Mouse (Mus musculus): ENCODE results near the gene Teddm3.
"Not testable (repeated sequence)": the region's sequence is repeated elsewhere in the genome, so short reads cannot be mapped to it uniquely, and the experiment has no call there.

The Teddm3 gene

DNA sequence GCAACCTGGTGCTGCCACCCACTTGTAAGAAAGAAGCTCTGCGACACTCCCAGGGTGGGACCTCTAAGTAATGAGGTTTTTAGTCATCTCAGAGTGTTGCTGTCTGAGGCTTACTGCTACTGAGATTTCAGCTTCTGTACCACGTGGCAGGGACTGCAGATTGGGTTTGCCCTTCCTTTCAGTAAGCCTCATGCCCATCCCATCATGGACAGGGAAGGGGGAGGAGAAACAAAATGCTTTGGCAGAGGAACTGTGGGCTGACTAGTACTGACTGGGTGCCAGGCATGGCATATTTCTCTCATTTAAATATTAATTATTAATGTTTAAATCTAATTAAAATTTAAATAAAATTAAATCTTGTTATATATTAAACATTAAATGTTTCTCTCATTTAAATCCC, at the start of gene Teddm3:
Teddm3 (minus strand) TSS at position 101 of the 400 bp plus-strand sequence.
- DNase-seq: not testable (repeated sequence)

GRCm38 (mm10) chr16:21202731-21203130, 48.9 kb upstream of the Teddm3 start:
- DNase-seq: no peak

DNA sequence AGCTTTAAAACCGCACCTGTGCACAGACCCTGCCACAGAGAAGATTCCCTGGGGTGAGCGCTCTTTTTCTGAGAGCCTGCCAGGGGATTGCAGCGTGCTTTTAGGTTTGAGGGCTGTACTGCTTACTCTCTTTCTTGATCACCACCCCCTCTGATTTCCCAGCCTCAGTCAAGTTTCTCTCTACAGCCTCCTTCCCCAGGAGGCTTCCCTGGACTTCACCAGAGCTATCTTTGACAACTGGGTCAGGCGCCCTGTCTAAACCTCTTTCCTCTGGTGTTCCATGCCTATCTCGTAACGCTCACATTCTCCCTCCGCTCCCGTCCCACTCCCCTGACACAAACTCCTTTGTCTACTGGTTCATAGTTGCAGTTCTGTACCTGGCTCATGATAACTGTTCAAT, 45.6 kb upstream of the Teddm3 start:
- no peak for DNase-seq

GRCm38 (mm10) chr16:21198529-21198928, 44.7 kb upstream of the Teddm3 start:
- no peak for DNase-seq

DNA sequence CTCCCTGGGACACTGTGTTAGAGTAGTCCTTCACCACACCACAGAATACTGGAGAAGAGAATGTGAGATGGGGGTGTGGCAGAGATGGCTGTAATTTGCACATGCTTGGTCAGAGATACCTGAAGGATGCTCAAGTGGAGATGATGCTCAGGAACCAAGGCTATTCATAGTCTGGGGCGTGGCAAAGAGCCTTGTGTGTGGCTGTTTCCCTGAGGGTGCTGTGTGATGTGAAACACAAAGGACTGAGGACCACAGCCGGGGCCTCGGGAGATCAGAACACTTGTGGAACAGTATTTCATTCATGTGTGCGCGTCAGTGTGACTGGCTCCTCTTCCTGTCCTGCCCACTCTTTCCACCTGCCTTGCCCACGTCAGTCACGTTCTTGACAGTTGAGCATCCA, 44.2 kb upstream of the Teddm3 start:
- DNase-seq: no peak

DNA sequence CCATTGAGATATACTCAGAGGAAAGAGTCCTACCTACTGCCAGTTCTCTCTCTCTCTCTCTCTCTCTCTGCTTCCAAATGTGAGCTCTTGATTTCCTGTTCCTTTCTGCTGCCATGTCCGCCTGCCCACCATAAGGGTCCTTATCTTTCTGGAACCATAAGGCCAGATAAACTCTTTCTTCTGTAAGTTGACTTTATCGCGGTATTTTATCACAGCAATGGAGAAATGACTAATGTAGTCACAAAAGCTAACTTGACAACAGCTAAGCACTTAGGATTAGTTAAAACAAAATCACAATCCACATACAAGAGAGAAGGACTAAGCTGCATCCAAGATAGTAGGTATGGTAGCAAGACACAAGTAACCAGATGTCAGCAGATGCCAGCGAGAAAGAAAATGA, 43.7 kb upstream of the Teddm3 start:
- no peak for DNase-seq

DNA sequence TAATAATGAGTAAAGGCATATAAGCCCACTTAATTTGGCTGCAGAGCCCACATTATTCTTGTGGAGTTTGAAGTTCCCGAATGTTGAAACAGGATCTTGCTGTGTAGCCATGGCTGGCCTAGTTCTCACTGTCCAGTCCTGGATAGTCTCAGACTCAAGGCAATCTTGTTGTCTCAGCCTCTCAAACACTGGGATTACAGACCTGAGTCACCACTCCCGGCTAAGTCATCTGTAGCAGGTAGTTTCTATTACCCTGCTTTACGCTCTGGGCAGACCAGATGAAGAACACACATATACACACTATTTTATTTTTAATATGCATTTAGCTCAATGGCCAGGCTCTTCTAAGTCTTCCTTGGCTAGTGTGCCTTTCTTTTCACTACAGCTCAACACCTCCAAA, 42.8 kb upstream of the Teddm3 start:
- no peak for DNase-seq

- no peak for DNase-seq
Observed at GRCm38 (mm10) chr16:21195260-21195866, 41.6 kb upstream of the Teddm3 start.

- no peak for DNase-seq
Observed at GRCm38 (mm10) chr16:21194182-21194581, 40.4 kb upstream of the Teddm3 start.

DNA sequence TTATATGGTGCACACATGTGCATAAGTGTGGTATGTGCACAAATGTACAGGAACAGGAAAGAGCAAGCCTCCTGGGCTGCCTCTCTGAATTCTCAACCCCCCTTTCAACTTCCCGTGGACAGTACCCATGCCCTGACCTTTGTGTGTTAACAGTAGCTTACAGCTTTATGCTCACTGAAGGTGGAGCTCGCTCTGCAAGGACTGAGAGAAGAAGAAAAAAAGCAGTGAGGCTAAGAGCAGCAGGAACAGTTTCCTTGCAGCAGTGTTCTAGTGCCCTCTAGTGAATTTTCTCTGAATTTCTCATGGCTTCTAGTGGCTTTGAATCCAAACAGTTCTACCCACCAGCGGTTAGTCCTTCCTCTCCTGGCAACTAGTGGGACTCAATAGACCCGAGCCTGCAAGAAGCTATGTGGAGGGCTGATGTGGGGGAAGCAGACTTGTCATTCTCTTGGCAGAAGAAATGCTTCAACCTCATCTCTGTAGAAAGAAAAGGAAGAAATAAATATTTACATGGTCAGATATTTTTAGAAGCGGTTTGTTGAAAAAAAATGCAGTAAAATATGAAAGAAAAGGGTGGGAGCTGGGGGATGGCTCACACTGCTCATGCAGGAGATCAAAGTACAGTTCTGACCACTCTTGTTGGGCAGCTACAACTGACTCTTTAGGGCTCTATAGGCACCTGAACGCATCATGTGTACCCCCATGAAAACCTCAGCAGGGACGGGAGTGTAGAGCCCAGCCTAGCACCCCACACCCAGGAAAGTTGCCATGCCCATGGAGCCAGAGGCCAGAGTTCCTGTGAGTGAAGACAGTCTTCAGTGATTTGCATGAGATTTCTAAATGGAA, 38.9 kb upstream of the Teddm3 start:
- DNase-seq: no peak

GRCm38 (mm10) chr16:21191569-21191968, 37.8 kb upstream of the Teddm3 start:
- DNase-seq: no peak

DNA sequence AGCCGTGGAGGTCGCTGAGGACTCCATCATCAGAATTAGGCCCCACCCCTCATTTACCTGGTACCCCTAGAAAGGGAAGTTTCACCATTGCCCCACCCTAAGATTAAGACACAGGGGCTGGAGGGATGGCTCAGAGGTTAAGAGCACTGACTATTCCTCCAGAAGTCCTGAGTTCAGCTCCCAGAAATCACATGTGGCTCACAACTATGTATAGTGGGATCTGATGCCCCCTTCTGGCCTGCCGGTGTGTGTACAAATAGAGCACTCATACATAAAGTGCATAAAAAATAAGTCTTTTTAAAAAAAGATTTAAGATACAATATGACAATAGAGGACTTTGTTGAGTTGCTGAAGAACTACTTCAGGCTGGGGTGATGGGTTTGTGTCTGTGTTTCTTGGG, 34.5 kb upstream of the Teddm3 start:
- DNase-seq: no peak

- DNase-seq: no peak
Observed at GRCm38 (mm10) chr16:21187568-21187967, 33.8 kb upstream of the Teddm3 start.

DNA sequence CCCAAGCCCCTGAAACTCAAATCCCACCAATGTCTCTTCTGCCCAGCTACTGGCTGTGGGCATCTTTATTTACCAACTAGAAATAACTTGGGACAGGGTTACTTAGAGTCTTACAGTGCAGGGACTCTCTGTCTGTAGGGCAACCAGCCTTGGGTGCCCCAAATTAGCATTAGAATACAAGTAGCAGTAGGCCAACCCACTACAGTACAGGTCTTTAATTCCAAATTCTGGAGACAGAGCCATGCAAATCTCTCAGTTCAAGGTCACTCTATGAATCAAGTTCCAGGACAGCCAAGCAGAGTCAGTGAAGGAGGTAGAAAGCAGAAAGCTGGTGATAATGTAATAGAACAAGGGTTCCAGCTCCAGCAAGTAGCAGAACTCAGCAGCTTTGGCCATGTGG, 30.9 kb upstream of the Teddm3 start:
- no peak for DNase-seq

- DNase-seq: no peak
Observed at GRCm38 (mm10) chr16:21182108-21182507, 28.3 kb upstream of the Teddm3 start.

GRCm38 (mm10) chr16:21175236-21175635, 21.4 kb upstream of the Teddm3 start:
- DNase-seq: no peak

DNA sequence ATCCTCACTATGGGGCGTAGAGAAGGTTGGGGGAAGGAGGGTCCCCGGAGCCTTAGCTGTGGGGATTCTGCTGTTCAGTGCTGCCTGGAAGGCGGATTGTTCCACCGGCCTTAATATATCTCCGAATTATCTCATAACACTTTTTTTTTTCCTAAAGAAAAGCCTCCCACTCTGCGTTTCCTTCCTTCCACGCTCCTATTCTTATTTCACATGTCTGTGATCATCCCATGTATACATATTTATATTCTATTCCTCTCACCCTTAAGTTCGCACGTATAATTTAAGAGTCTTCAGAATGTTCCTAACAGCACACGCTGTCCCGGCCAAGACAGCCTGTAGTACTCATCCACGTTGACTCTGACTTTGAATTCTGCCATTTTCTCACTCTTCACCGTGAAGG, 14.9 kb upstream of the Teddm3 start:
- DNase-seq: no peak

- DNase-seq: not testable (repeated sequence)
Observed at GRCm38 (mm10) chr16:21165343-21166220, 11.8 kb upstream of the Teddm3 start.

DNA sequence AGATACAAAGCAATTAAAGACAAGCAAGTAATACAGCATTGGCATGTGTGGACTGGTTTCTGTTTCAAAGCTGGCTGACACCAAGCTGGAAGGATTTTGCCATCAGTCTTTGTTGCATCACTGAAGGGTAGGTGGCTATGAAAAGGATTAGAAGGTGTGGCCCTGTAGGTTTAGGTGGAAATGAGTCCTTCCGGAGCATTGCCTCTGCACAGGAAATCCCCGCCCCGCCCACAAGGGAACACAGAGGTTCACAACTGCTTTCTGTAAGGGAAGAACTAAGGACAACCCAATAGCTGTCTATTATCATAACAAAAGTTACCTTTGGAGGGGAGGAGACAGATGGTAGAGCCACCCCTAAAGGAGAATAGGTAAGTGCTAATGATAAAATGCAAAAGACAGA, 9.6 kb upstream of the Teddm3 start:
- not testable (repeated sequence) for DNase-seq

DNA sequence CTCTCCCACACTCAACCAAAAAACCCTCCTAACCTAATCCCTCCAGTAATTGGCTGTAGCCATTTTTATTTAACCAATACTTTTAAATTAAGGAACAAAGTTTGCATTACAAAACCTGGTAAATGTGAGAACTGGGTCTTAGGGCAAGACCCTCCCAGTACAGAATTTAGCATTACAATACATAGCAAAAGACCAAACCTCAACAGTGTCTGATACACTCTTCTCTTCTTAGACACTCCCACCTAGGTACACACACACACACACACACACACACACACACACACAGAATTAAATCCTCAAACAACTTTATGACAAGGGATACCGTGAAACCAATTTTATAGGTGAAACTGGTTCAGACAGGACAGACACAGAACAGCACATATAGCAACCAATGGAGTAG, 5.4 kb upstream of the Teddm3 start:
- not testable (repeated sequence) for DNase-seq

DNA sequence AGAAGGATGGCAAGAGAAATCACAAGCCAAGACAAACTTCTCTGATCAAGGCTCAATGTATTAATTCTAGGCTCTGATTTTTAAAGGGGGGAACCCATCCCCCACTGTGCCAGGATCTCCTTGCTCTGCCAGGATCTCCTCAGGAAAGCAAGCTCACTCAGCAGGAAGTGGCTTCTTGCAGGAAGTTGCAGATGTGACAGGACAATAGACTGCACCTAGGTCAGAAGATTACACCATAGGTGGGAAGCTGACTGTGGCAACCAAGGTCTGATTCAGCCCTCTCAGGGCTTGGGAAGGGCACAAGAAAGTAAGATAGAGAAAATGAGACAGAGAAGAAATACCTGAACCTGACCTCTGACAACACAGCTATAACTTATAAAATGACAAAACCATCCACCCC, 2.5 kb upstream of the Teddm3 start:
- not testable (repeated sequence) for DNase-seq

DNA sequence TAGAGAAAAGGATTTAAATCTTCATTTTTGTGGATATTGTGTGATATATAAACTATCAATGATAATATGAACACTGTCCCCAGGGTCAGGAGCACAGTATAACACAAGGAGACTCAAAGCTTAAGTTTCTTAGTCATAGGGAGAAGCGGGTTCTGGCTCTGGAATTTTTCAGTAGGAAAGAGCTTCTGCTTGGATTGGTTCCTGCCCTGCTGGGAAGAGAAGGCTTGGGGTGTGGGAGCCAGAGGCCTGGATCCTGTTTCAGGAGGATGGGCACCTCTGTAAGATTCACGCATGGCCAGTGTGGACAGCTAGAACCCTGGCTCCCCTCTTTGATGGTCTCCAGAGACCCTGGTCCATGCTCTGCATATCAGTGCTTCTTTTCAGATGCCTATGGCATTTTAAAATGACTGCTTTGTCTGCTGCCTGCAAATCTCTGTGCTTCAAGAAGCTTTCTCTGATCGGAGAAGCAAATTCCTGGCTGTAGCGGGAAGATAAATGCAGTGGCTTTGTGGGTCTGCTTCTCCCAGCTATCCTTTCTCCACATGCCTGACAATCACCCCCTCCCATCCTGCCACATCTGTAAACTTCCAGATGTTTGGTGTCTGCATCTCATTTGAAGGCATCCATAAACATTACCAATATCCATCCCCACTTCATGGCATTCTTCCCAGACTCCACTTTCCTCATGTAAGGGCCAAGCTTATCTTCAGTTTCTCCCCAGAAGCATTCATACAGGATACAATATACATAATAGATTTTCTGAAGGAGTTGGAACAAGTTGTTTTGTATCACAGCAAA, 2.0 kb downstream of the Teddm3 start:
- DNase-seq: no peak

DNA sequence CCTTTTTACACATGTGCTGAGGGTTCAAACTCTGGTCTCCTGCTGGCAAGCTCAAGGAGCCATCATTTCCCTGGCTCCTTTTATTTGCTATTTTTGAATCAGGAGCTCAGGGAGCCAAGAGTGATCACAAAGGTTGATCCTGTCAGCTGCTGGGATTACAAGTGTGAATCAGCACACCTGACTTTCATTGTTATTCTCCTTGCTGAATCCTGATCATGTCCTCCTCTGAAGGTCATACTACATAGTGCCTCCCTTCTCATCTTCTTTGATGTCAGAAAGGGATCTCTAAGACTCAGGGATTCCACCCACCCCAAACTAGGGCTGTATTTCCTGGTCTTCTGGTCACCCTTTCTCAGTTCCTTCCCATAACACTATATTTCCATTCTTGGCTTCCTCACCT, 3.9 kb downstream of the Teddm3 start:
- no peak for DNase-seq

Measured in spleen, adult 18-20 months (tissue).